Mouse (Mus musculus) small intestine, adult 2 months (tissue): ENCODE measurements around the gene Emp1.

Experiments used
- CTCF ChIP-seq: fragments of 200-500 bp; IDR thresholded peaks from 2 replicates; pipeline ENCODE4 v1.5.1; 2012; ENCODE audit warnings: low read depth, mild to moderate bottlenecking, control low read depth, inconsistent platforms, low read length, moderate library complexity, mixed read lengths; ENCODE audit not compliant: insufficient replicate concordance, insufficient read length; ENCODE audit errors: extremely low read depth
- POLR2A ChIP-seq: fragments of 200-500 bp; IDR thresholded peaks from 2 replicates; pipeline ENCODE4 v1.6.1; 2012; ENCODE audit warnings: low read depth, mild to moderate bottlenecking, control low read depth, inconsistent platforms, low read length, moderate library complexity

GRCm38 (mm10) chr6:135351638-135352302, 10.6 kb upstream of the Emp1 start:
- TF ChIP-seq POLR2A = no peak
- TF ChIP-seq CTCF = no peak
